Mouse (Mus musculus) spleen, adult 12 weeks (tissue): Measurements from ENCODE around the gene Adgrg1.

Experiments used
- DNase-seq: peaks from one replicate; pipeline ENCODE4 v3.0.0; 2022; ENCODE audit warnings: low spot score

The Adgrg1 gene

GRCm38 (mm10) chr8:94974467-94975165 lies at the start of gene Adgrg1:
Adgrg1 (plus strand) TSS chr8:94974751.
- DNase-seq: no peak

GRCm38 (mm10) chr8:94928227-94928626 lies 46.3 kb upstream of the Adgrg1 start:
- no peak for DNase-seq

- DNase-seq: no peak
Measured at GRCm38 (mm10) chr8:94933918-94934317, 40.6 kb upstream of the Adgrg1 start.

- DNase-seq: no peak
Measured at GRCm38 (mm10) chr8:94935172-94935571, 39.4 kb upstream of the Adgrg1 start.

- DNase-seq: peak; percentile 59
Measured at GRCm38 (mm10) chr8:94942566-94942965, 32.0 kb upstream of the Adgrg1 start.

- no peak for DNase-seq
Measured at GRCm38 (mm10) chr8:94945185-94945584, 29.4 kb upstream of the Adgrg1 start.

GRCm38 (mm10) chr8:94948421-94948820 lies 26.1 kb upstream of the Adgrg1 start:
- no peak for DNase-seq

- DNase-seq: no peak
Measured at GRCm38 (mm10) chr8:94949010-94949409, 25.5 kb upstream of the Adgrg1 start.

GRCm38 (mm10) chr8:94950046-94950445 lies 24.5 kb upstream of the Adgrg1 start:
- DNase-seq: peak; percentile 51

GRCm38 (mm10) chr8:94950458-94950857 lies 24.1 kb upstream of the Adgrg1 start:
- no peak for DNase-seq

- no peak for DNase-seq
Measured at GRCm38 (mm10) chr8:94952086-94952485, 22.5 kb upstream of the Adgrg1 start.

GRCm38 (mm10) chr8:94953624-94954367 lies 20.8 kb upstream of the Adgrg1 start:
- DNase-seq: no peak

GRCm38 (mm10) chr8:94954368-94954737 lies 20.2 kb upstream of the Adgrg1 start:
- no peak for DNase-seq

- no peak for DNase-seq
Measured at GRCm38 (mm10) chr8:94954921-94955758, 19.4 kb upstream of the Adgrg1 start.

GRCm38 (mm10) chr8:94956078-94956574 lies 18.4 kb upstream of the Adgrg1 start:
- no peak for DNase-seq

- no peak for DNase-seq
Measured at GRCm38 (mm10) chr8:94962201-94962600, 12.3 kb upstream of the Adgrg1 start.

GRCm38 (mm10) chr8:94964828-94965227 lies 9.7 kb upstream of the Adgrg1 start:
- DNase-seq: peak; percentile 46

GRCm38 (mm10) chr8:94966578-94966977 lies 8.0 kb upstream of the Adgrg1 start:
- DNase-seq: peak; percentile 42

- no peak for DNase-seq
Measured at GRCm38 (mm10) chr8:94967071-94967470, 7.5 kb upstream of the Adgrg1 start.

GRCm38 (mm10) chr8:94967554-94967953 lies 7.0 kb upstream of the Adgrg1 start:
- DNase-seq: no peak

GRCm38 (mm10) chr8:94973270-94973669 lies 1.3 kb upstream of the Adgrg1 start:
- no peak for DNase-seq

GRCm38 (mm10) chr8:94973786-94974185 lies 765 bp upstream of the Adgrg1 start:
- no peak for DNase-seq
